Mouse (Mus musculus): ENCODE data around the gene 4932415D10Rik. TPM values are rescaled to one million over a fixed set of nuclear protein-coding genes. Genes with fewer than 3 reads are reported as not detected.
A peak's percentile ranks its signal among the peaks of the same experiment; 100 is the strongest.

The 4932415D10Rik gene
- polyA plus RNA-seq (2014; fragmentation: Nextera tagmentation; extraction: Ambion mirVana), result not detected in 2 replicates

GRCm38 (mm10) chr10:82316482-82316881, at the start of gene 4932415D10Rik:
Gene 4932415D10Rik (minus strand): TSS chr10:82316582.
- WGBS, result 86% methylated on average over 1 of the region's 1 CpGs
- Histone ChIP-seq H3K27me3 (ENCODE audit: insufficient read depth, low read length) (no peaks in the 10 kb centered on the region), H3K9me3 (ENCODE audit: low read depth, low read length) (no peaks in the 10 kb centered on the region), H3K36me3 (ENCODE audit: insufficient read depth) (no peaks in the 10 kb centered on the region), H3K4me3 (ENCODE audit: low read depth, low read length) (no peak within 1 kb of the TSS), H3K9ac (no peak within 1 kb of the TSS), H3K4me1 (ENCODE audit: insufficient read depth) (no peaks in the 10 kb centered on the region), H3K27ac (ENCODE audit: low read depth) (no peak within 1 kb of the TSS), H3K4me2 (no peak within 1 kb of the TSS)
- DNase-seq, result no peak
- no peak for TF ChIP-seq CTCF (IDR thresholded peaks at IDR 0.05; ENCODE audit: low read depth)
- no peak for ATAC-seq (ENCODE audit: insufficient read depth)

GRCm38 (mm10) chr10:82361911-82362310, 45.5 kb upstream of the 4932415D10Rik start:
- DNase-seq, result no peak

GRCm38 (mm10) chr10:82355401-82355800, 39.0 kb upstream of the 4932415D10Rik start:
- ATAC-seq (ENCODE audit: insufficient read depth), result no peak

More at GRCm38 (mm10) chr10:82361911-82362310, 45.5 kb upstream of the 4932415D10Rik start:
- no peak for TF ChIP-seq CTCF (IDR thresholded peaks at IDR 0.05; ENCODE audit: low read depth)
- ATAC-seq (ENCODE audit: insufficient read depth), result no peak
- Histone ChIP-seq H3K27ac (ENCODE audit: low read depth) (no peak overlapping the region), H3K4me2 (no peak overlapping the region), H3K9me3 (ENCODE audit: low read depth, low read length) (peaks cover 19% of the 10 kb centered on the region; the same call in 1 of the 2 replicates), H3K4me3 (ENCODE audit: low read depth, low read length) (no peak overlapping the region), H3K27me3 (ENCODE audit: insufficient read depth, low read length) (no peaks in the 10 kb centered on the region), H3K36me3 (ENCODE audit: insufficient read depth) (0 out of 2 replicates have a peak, but pooled peaks cover 5% of the 10 kb centered on the region), H3K9ac (no peak overlapping the region), H3K4me1 (ENCODE audit: insufficient read depth) (no peaks in the 10 kb centered on the region)
- 86% methylated on average over 9 of the region's 9 CpGs for WGBS

GRCm38 (mm10) chr10:82354083-82355010, 38.0 kb upstream of the 4932415D10Rik start, which contains the start of gene Gm4924:
Gene Gm4924 (plus strand): TSS chr10:82354255.
- peak within 1 kb of the TSS; percentile 69 for H3K9ac ChIP-seq
- peak; percentile 91 for DNase-seq
- peak within 1 kb of the TSS; percentile 62 for H3K4me3 ChIP-seq (ENCODE audit: low read depth, low read length)
- H3K27me3 ChIP-seq (ENCODE audit: insufficient read depth, low read length), result no peaks in the 10 kb centered on the region
- no peaks in the 10 kb centered on the region for H3K36me3 ChIP-seq (ENCODE audit: insufficient read depth)
- no peaks in the 10 kb centered on the region; the same call in 1 of the 2 replicates for H3K9me3 ChIP-seq (ENCODE audit: low read depth, low read length)
- peak within 1 kb of the TSS; percentile 61 for H3K4me2 ChIP-seq
- ATAC-seq (ENCODE audit: insufficient read depth), result peak; percentile 100
- WGBS, result 4% methylated on average over 34 of the region's 34 CpGs
- H3K27ac ChIP-seq (ENCODE audit: low read depth), result peak within 1 kb of the TSS; percentile 90
- no peaks in the 10 kb centered on the region for H3K4me1 ChIP-seq (ENCODE audit: insufficient read depth)
- no peak for TF ChIP-seq CTCF (IDR thresholded peaks at IDR 0.05; ENCODE audit: low read depth)

More at GRCm38 (mm10) chr10:82355401-82355800, 39.0 kb upstream of the 4932415D10Rik start:
- Histone ChIP-seq H3K4me2 (no peak overlapping the region; the same call in 1 of the 2 replicates), H3K9ac (no peak overlapping the region), H3K9me3 (ENCODE audit: low read depth, low read length) (no peaks in the 10 kb centered on the region; the same call in 1 of the 2 replicates), H3K4me1 (ENCODE audit: insufficient read depth) (no peaks in the 10 kb centered on the region), H3K4me3 (ENCODE audit: low read depth, low read length) (no peak overlapping the region), H3K36me3 (ENCODE audit: insufficient read depth) (no peaks in the 10 kb centered on the region), H3K27me3 (ENCODE audit: insufficient read depth, low read length) (no peaks in the 10 kb centered on the region), H3K27ac (ENCODE audit: low read depth) (no peak overlapping the region)
- WGBS, result 98% methylated on average over 4 of the region's 4 CpGs
- DNase-seq, result no peak
- no peak for TF ChIP-seq CTCF (IDR thresholded peaks at IDR 0.05; ENCODE audit: low read depth)

GRCm38 (mm10) chr10:82329826-82330225, 13.4 kb upstream of the 4932415D10Rik start:
- DNase-seq (no peak), ATAC-seq (ENCODE audit: insufficient read depth) (no peak)
- no peak overlapping the region for H3K4me3 ChIP-seq (ENCODE audit: low read depth, low read length)
- TF ChIP-seq CTCF (IDR thresholded peaks at IDR 0.05; ENCODE audit: low read depth), result no peak
- H3K4me2 ChIP-seq, result no peak overlapping the region
- no peak overlapping the region for H3K9ac ChIP-seq
- H3K4me1 ChIP-seq (ENCODE audit: insufficient read depth), result no peaks in the 10 kb centered on the region
- no peaks in the 10 kb centered on the region for H3K27me3 ChIP-seq (ENCODE audit: insufficient read depth, low read length)
- H3K9me3 ChIP-seq (ENCODE audit: low read depth, low read length), result no peaks in the 10 kb centered on the region
- 77% methylated on average over 5 of the region's 5 CpGs for WGBS
- no peak overlapping the region for H3K27ac ChIP-seq (ENCODE audit: low read depth)
- H3K36me3 ChIP-seq (ENCODE audit: insufficient read depth), result no peaks in the 10 kb centered on the region

- Histone ChIP-seq H3K4me1 (ENCODE audit: insufficient read depth) (no peaks in the 10 kb centered on the region), H3K9ac (no peak overlapping the region), H3K27ac (ENCODE audit: low read depth) (no peak overlapping the region), H3K4me2 (no peak overlapping the region), H3K27me3 (ENCODE audit: insufficient read depth, low read length) (no peaks in the 10 kb centered on the region), H3K4me3 (ENCODE audit: low read depth, low read length) (no peak overlapping the region), H3K9me3 (ENCODE audit: low read depth, low read length) (no peaks in the 10 kb centered on the region), H3K36me3 (ENCODE audit: insufficient read depth) (no peaks in the 10 kb centered on the region)
- 42% methylated on average over 3 of the region's 3 CpGs for WGBS
- ATAC-seq (ENCODE audit: insufficient read depth) (no peak), DNase-seq (peak; percentile 5)
- no peak for TF ChIP-seq CTCF (IDR thresholded peaks at IDR 0.05; ENCODE audit: low read depth)
These were observed 3.8 kb upstream of the 4932415D10Rik start for GRCm38 (mm10) chr10:82320134-82320533.

- ATAC-seq (ENCODE audit: insufficient read depth) (no peak), DNase-seq (no peak)
- H3K4me1 ChIP-seq (ENCODE audit: insufficient read depth), result no peaks in the 10 kb centered on the region
- H3K27me3 ChIP-seq (ENCODE audit: insufficient read depth, low read length), result no peaks in the 10 kb centered on the region
- no peak overlapping the region for H3K4me3 ChIP-seq (ENCODE audit: low read depth, low read length)
- H3K9ac ChIP-seq, result no peak overlapping the region
- no peak overlapping the region for H3K27ac ChIP-seq (ENCODE audit: low read depth)
- 53% methylated on average over 2 of the region's 2 CpGs for WGBS
- no peak overlapping the region for H3K4me2 ChIP-seq
- H3K9me3 ChIP-seq (ENCODE audit: low read depth, low read length), result no peaks in the 10 kb centered on the region
- H3K36me3 ChIP-seq (ENCODE audit: insufficient read depth), result no peaks in the 10 kb centered on the region
- TF ChIP-seq CTCF (IDR thresholded peaks at IDR 0.05; ENCODE audit: low read depth), result no peak
These were observed 19.9 kb downstream of the 4932415D10Rik start for GRCm38 (mm10) chr10:82296440-82296839.

Data from lung, embryonic 14.5 days (tissue).